Mouse (Mus musculus) ES-E14 (cell line): ENCODE data around the gene Gm27027. TPM values are rescaled to one million over a fixed set of nuclear protein-coding genes. Genes with fewer than 3 reads are reported as not detected.

Source experiments
- DNase-seq: peaks from one replicate; pipeline ENCODE4 v3.0.0-alpha.2; 2013; ENCODE audit warnings: low read depth, low spot score
- H3K27ac ChIP-seq: 2 replicates; pipeline ENCODE4 v1.5.1; 2012; ENCODE audit warnings: low read depth, mild to moderate bottlenecking, low read length, moderate library complexity, mixed read lengths; ENCODE audit not compliant: poor library complexity, insufficient read depth, severe bottlenecking
- H3K36me3 ChIP-seq: 2 replicates; pipeline ENCODE4 v1.6.1; 2012; ENCODE audit warnings: mild to moderate bottlenecking, low read length, moderate library complexity, mixed read lengths; ENCODE audit not compliant: control insufficient read depth, poor library complexity, insufficient read depth, severe bottlenecking
- H3K4me1 ChIP-seq, 2 experiments: fragments of 150-350 bp in 1 of 2; sonication (generic) in 1 of 2; 2 replicates each; pipeline ENCODE4 v1.6.1; 2012; ENCODE audit warnings: low read length in 2 of 2, mild to moderate bottlenecking in 1 of 2, mixed read lengths in 1 of 2; ENCODE audit not compliant: control insufficient read depth in 2 of 2, insufficient read depth in 2 of 2, poor library complexity in 1 of 2
- H3K4me3 ChIP-seq, 2 experiments: fragments of 150-350 bp in 1 of 2; sonication (generic) in 1 of 2; 2 replicates each; pipeline ENCODE4 v1.5.1; 2012; ENCODE audit warnings: low read length in 2 of 2, low read depth in 1 of 2, mild to moderate bottlenecking in 1 of 2, mixed read lengths in 1 of 2; ENCODE audit not compliant: insufficient read depth in 1 of 2, poor library complexity in 1 of 2, severe bottlenecking in 1 of 2
- H3K9ac ChIP-seq: 2 replicates; pipeline ENCODE4 v1.6.1; 2012; ENCODE audit warnings: low read depth, mild to moderate bottlenecking, low read length, mixed read lengths; ENCODE audit not compliant: poor library complexity, insufficient read depth, severe bottlenecking
- H3K9me3 ChIP-seq: fragments of 150-350 bp; sonication (generic); 2 replicates; pipeline ENCODE4 v1.6.1; 2012; ENCODE audit warnings: low read depth, mild to moderate bottlenecking, low read length; ENCODE audit not compliant: control insufficient read depth, insufficient read depth
- CHD2 ChIP-seq: IDR thresholded peaks from 2 replicates; pipeline ENCODE4 v1.6.1; 2014; ENCODE audit warnings: mild to moderate bottlenecking, low read depth, low read length, inconsistent platforms
- HCFC1 ChIP-seq: IDR thresholded peaks from 2 replicates; pipeline ENCODE4 v1.6.1; 2012; ENCODE audit warnings: low read length, inconsistent platforms, borderline replicate concordance; ENCODE audit not compliant: insufficient read depth
- MAFK ChIP-seq: IDR thresholded peaks from 2 replicates; pipeline ENCODE4 v1.6.1; 2014; ENCODE audit warnings: mild to moderate bottlenecking, low read depth, low read length, inconsistent platforms; ENCODE audit not compliant: insufficient read depth
- ZC3H11A ChIP-seq: IDR thresholded peaks from 2 replicates; pipeline ENCODE4 v1.6.1; 2012; ENCODE audit warnings: low read depth, mild to moderate bottlenecking, inconsistent platforms, low read length, borderline replicate concordance
- ZNF384 ChIP-seq: IDR thresholded peaks from 2 replicates; pipeline ENCODE4 v1.6.1; 2012; ENCODE audit warnings: low read depth, low read length, inconsistent platforms
- in situ Hi-C, 2 experiments: fragments of 600-800 bp; cut with MboI; formaldehyde crosslinking; loops; one replicate each; pipeline ENCODE4 v1.15.1; 2025; ENCODE audit warnings: low sequenced_read_pairs in 2 of 2, inconsistent platforms in 1 of 2; ENCODE audit not compliant: unreplicated experiment in 2 of 2
- total RNA-seq: library from RNA; depleted of rRNA; stranded (reverse); fragments of 300-350 nt; gene quantifications from 2 replicates; pipeline ENCODE4 v1.2.3, GENCODE M21; 2012; rRNA removed

The Gm27027 gene
- total RNA-seq, 1 experiment, result not detected

- in situ Hi-C loops, result no loop called here
- Histone ChIP-seq H3K36me3 (no peaks in the 10 kb centered on the region), H3K4me3 (no peak overlapping the region), H3K4me1 (no peaks in the 10 kb centered on the region; a peak in 1 of 4 replicates), H3K9me3 (no peaks in the 10 kb centered on the region), H3K9ac (no peak overlapping the region), H3K27ac (no peak overlapping the region)
- DNase-seq, result no peak
- TF ChIP-seq MAFK (no peak), HCFC1 (no peak), CHD2 (no peak), ZC3H11A (no peak)
Measured at GRCm38 (mm10) chr2:93919093-93919492, 77.1 kb downstream of the Gm27027 start.

DNA sequence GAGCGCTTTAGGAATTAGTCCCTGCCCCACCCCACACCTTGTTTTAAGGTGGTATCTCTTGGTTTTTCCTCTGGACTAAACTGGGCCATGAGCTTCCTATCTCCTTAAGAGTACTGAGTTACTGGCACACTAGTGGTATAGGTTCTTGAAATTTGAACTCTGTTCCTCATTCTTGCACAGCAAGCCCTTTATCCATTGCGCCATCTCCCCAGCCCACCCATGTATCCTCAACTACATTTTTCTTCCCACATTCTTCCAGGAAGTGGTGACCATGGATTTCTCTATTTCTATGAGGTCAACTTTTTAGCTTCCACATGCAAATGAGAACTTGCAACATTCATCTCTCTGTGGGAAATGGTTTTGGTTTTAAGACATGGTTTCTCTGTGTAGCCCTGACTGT, 82.6 kb downstream of the Gm27027 start:
- no peaks in the 10 kb centered on the region for H3K9me3 ChIP-seq
- no peaks in the 10 kb centered on the region for H3K36me3 ChIP-seq
- no peak for DNase-seq
- in situ Hi-C loops, result no loop called here
- no peak overlapping the region for H3K27ac ChIP-seq
- peaks cover 0 to 1% of the 10 kb centered on the region in 2 experiments; a peak in 2 of 4 replicates for H3K4me1 ChIP-seq
- TF ChIP-seq CHD2 (no peak), ZNF384 (no peak), HCFC1 (no peak), ZC3H11A (no peak), MAFK (no peak)
- H3K4me3 ChIP-seq, result no peak overlapping the region
- H3K9ac ChIP-seq, result no peak overlapping the region

- no peak overlapping the region for H3K4me3 ChIP-seq
- in situ Hi-C loops, result no loop called here
- peaks cover 2 to 3% of the 10 kb centered on the region in 2 experiments; a peak in 3 of 4 replicates for H3K4me1 ChIP-seq
- no peak overlapping the region for H3K9ac ChIP-seq
- no peaks in the 10 kb centered on the region for H3K36me3 ChIP-seq
- DNase-seq, result no peak
- no peak overlapping the region for H3K27ac ChIP-seq
- H3K9me3 ChIP-seq, result no peaks in the 10 kb centered on the region
- TF ChIP-seq ZNF384 (no peak), CHD2 (no peak), ZC3H11A (no peak), HCFC1 (no peak), MAFK (no peak)
Measured at GRCm38 (mm10) chr2:93911942-93912341, 84.2 kb downstream of the Gm27027 start.

- no peak for DNase-seq
- H3K27ac ChIP-seq, result no peak overlapping the region
- no peaks in the 10 kb centered on the region for H3K36me3 ChIP-seq
- no peak overlapping the region for H3K4me3 ChIP-seq
- H3K9ac ChIP-seq, result no peak overlapping the region
- TF ChIP-seq ZNF384 (no peak), HCFC1 (no peak), MAFK (no peak), CHD2 (no peak), ZC3H11A (no peak)
- H3K9me3 ChIP-seq, result no peaks in the 10 kb centered on the region
- in situ Hi-C loops, result no loop called here
- peaks cover 2 to 5% of the 10 kb centered on the region in 2 experiments; a peak in 2 of 4 replicates for H3K4me1 ChIP-seq
Measured at GRCm38 (mm10) chr2:93909716-93910115, 86.4 kb downstream of the Gm27027 start.

- Histone ChIP-seq H3K27ac (no peak overlapping the region), H3K9me3 (no peaks in the 10 kb centered on the region), H3K4me1 (peaks cover 2 to 5% of the 10 kb centered on the region in 2 experiments; a peak in 2 of 4 replicates), H3K4me3 (no peak overlapping the region), H3K36me3 (no peaks in the 10 kb centered on the region), H3K9ac (no peak overlapping the region)
- in situ Hi-C loops, result no loop called here
- no peak for TF ChIP-seq CHD2
- no peak for TF ChIP-seq HCFC1
- no peak for TF ChIP-seq ZNF384
- no peak for TF ChIP-seq ZC3H11A
- TF ChIP-seq MAFK, result no peak
- no peak for DNase-seq
Measured at GRCm38 (mm10) chr2:93907519-93908294, 88.4 kb downstream of the Gm27027 start.

Other genes starting within 250 kb of the Gm27027 start
- gene Ext2, start 173.8 kb downstream of the Gm27027 start, total RNA-seq, result 49.9 and 67.4 TPM in 2 replicates
- gene Accs, start 146.4 kb downstream of the Gm27027 start, total RNA-seq, result 5.0 and 5.5 TPM in 2 replicates
- gene Accsl, start 127.2 kb downstream of the Gm27027 start, total RNA-seq, result 21.4 and 37.1 TPM in 2 replicates
- 1.0 and 1.5 TPM in 2 replicates for gene Gm13889, start 39.2 kb downstream of the Gm27027 start, total RNA-seq
- gene Alkbh3, start 14.5 kb upstream of the Gm27027 start, total RNA-seq, result 41.5 and 50.2 TPM in 2 replicates
- gene Hsd17b12, start 161.6 kb upstream of the Gm27027 start, total RNA-seq, result 149 and 170 TPM in 2 replicates